Mouse (Mus musculus): ENCODE results near the gene Dact3. TPM values are rescaled to one million over a fixed set of nuclear protein-coding genes. Genes with fewer than 3 reads are reported as not detected.

The Dact3 gene
- polyA plus RNA-seq, 1 experiment from 2014 or later, result 7.6 TPM

GRCm38 (mm10) chr7:16904120-16904675, 29.1 kb downstream of the Dact3 start:
- peaks cover 6% of the 10 kb centered on the region for H3K4me1 ChIP-seq (replicated peaks; ENCODE audit: control insufficient read depth, insufficient read depth, low read length)
- DNase-seq (ENCODE audit: low spot score) (no peak), ATAC-seq (ENCODE audit: low FRiP score) (no peak; the same call in 1 of the 2 replicates)
- H3K36me3 ChIP-seq (ENCODE audit: control insufficient read depth, insufficient read depth, low read length), result no peaks in the 10 kb centered on the region
- no peak overlapping the region for H3K4me3 ChIP-seq (ENCODE audit: low read depth, low read length)
- H3K27ac ChIP-seq (ENCODE audit: low read depth, low read length), result no peak overlapping the region
- no peaks in the 10 kb centered on the region for H3K9me3 ChIP-seq (ENCODE audit: control insufficient read depth, low read length)
- H3K27me3 ChIP-seq (ENCODE audit: control insufficient read depth, insufficient read depth, low read length), result no peaks in the 10 kb centered on the region
- WGBS, result 67% methylated on average over 7 of the region's 10 CpGs
- H3K4me2 ChIP-seq (replicated peaks; ENCODE audit: low read depth, low read length), result no peak overlapping the region
- no peak overlapping the region for H3K9ac ChIP-seq (ENCODE audit: low read depth, low read length)

- peak; percentile 25; the same call in 1 of the 2 replicates for ATAC-seq (ENCODE audit: low FRiP score)
- H3K4me3 ChIP-seq (ENCODE audit: low read depth, low read length), result no peak overlapping the region
- no peak overlapping the region for H3K4me2 ChIP-seq (replicated peaks; ENCODE audit: low read depth, low read length)
- no peak for DNase-seq (ENCODE audit: low spot score)
- H3K9ac ChIP-seq (ENCODE audit: low read depth, low read length), result no peak overlapping the region
- 0 out of 2 replicates have a peak overlapping the region, but pooled peaks have one; percentile 6 for H3K27ac ChIP-seq (ENCODE audit: low read depth, low read length)
- WGBS, result 54% methylated on average over 9 of the region's 9 CpGs
- H3K36me3 ChIP-seq (ENCODE audit: control insufficient read depth, insufficient read depth, low read length), result no peaks in the 10 kb centered on the region
- no peaks in the 10 kb centered on the region for H3K9me3 ChIP-seq (ENCODE audit: control insufficient read depth, low read length)
- H3K27me3 ChIP-seq (ENCODE audit: control insufficient read depth, insufficient read depth, low read length), result no peaks in the 10 kb centered on the region
- peaks cover 5% of the 10 kb centered on the region for H3K4me1 ChIP-seq (replicated peaks; ENCODE audit: control insufficient read depth, insufficient read depth, low read length)
Observed at GRCm38 (mm10) chr7:16905491-16906021, 30.4 kb downstream of the Dact3 start.

GRCm38 (mm10) chr7:16906281-16906680, 31.2 kb downstream of the Dact3 start, which contains the start of gene Ptgir:
Ptgir (plus strand) TSS chr7:16906490.
- 0 out of 2 replicates have a peak within 1 kb of the TSS, but pooled peaks have one; percentile 6 for H3K27ac ChIP-seq (ENCODE audit: low read depth, low read length)
- no peaks in the 10 kb centered on the region for H3K36me3 ChIP-seq (ENCODE audit: control insufficient read depth, insufficient read depth, low read length)
- no peak within 1 kb of the TSS for H3K4me3 ChIP-seq (ENCODE audit: low read depth, low read length)
- no peak within 1 kb of the TSS for H3K4me2 ChIP-seq (replicated peaks; ENCODE audit: low read depth, low read length)
- no peaks in the 10 kb centered on the region for H3K27me3 ChIP-seq (ENCODE audit: control insufficient read depth, insufficient read depth, low read length)
- H3K9me3 ChIP-seq (ENCODE audit: control insufficient read depth, low read length), result no peaks in the 10 kb centered on the region
- H3K4me1 ChIP-seq (replicated peaks; ENCODE audit: control insufficient read depth, insufficient read depth, low read length), result peaks cover 2% of the 10 kb centered on the region; the same call in 1 of the 2 replicates
- ATAC-seq (ENCODE audit: low FRiP score) (no peak), DNase-seq (ENCODE audit: low spot score) (no peak)
- 17% methylated on average over 6 of the region's 6 CpGs for WGBS
- no peak within 1 kb of the TSS for H3K9ac ChIP-seq (ENCODE audit: low read depth, low read length)

GRCm38 (mm10) chr7:16906889-16907559, 31.9 kb downstream of the Dact3 start:
- Histone ChIP-seq H3K4me3 (ENCODE audit: low read depth, low read length) (no peak overlapping the region), H3K27ac (ENCODE audit: low read depth, low read length) (no peak overlapping the region), H3K4me1 (replicated peaks; ENCODE audit: control insufficient read depth, insufficient read depth, low read length) (peaks cover 2% of the 10 kb centered on the region; the same call in 1 of the 2 replicates), H3K9ac (ENCODE audit: low read depth, low read length) (no peak overlapping the region), H3K4me2 (replicated peaks; ENCODE audit: low read depth, low read length) (no peak overlapping the region), H3K27me3 (ENCODE audit: control insufficient read depth, insufficient read depth, low read length) (no peaks in the 10 kb centered on the region), H3K36me3 (ENCODE audit: control insufficient read depth, insufficient read depth, low read length) (no peaks in the 10 kb centered on the region), H3K9me3 (ENCODE audit: control insufficient read depth, low read length) (no peaks in the 10 kb centered on the region)
- DNase-seq (ENCODE audit: low spot score), result no peak
- ATAC-seq (ENCODE audit: low FRiP score), result no peak
- WGBS, result 93% methylated on average over 41 of the region's 41 CpGs

GRCm38 (mm10) chr7:16907842-16908241, 32.7 kb downstream of the Dact3 start:
- H3K36me3 ChIP-seq (ENCODE audit: control insufficient read depth, insufficient read depth, low read length), result no peaks in the 10 kb centered on the region
- DNase-seq (ENCODE audit: low spot score), result no peak
- WGBS, result 78% methylated on average over 7 of the region's 7 CpGs
- H3K4me3 ChIP-seq (ENCODE audit: low read depth, low read length), result no peak overlapping the region
- H3K9ac ChIP-seq (ENCODE audit: low read depth, low read length), result no peak overlapping the region
- no peak overlapping the region for H3K4me2 ChIP-seq (replicated peaks; ENCODE audit: low read depth, low read length)
- H3K4me1 ChIP-seq (replicated peaks; ENCODE audit: control insufficient read depth, insufficient read depth, low read length), result peaks cover 2% of the 10 kb centered on the region; the same call in 1 of the 2 replicates
- no peak for ATAC-seq (ENCODE audit: low FRiP score)
- no peaks in the 10 kb centered on the region for H3K27me3 ChIP-seq (ENCODE audit: control insufficient read depth, insufficient read depth, low read length)
- no peak overlapping the region for H3K27ac ChIP-seq (ENCODE audit: low read depth, low read length)
- H3K9me3 ChIP-seq (ENCODE audit: control insufficient read depth, low read length), result no peaks in the 10 kb centered on the region

- Histone ChIP-seq H3K4me2 (replicated peaks; ENCODE audit: low read depth, low read length) (no peak overlapping the region), H3K27ac (ENCODE audit: low read depth, low read length) (no peak overlapping the region), H3K9ac (ENCODE audit: low read depth, low read length) (no peak overlapping the region), H3K9me3 (ENCODE audit: control insufficient read depth, low read length) (no peaks in the 10 kb centered on the region), H3K27me3 (ENCODE audit: control insufficient read depth, insufficient read depth, low read length) (no peaks in the 10 kb centered on the region), H3K36me3 (ENCODE audit: control insufficient read depth, insufficient read depth, low read length) (no peaks in the 10 kb centered on the region), H3K4me1 (replicated peaks; ENCODE audit: control insufficient read depth, insufficient read depth, low read length) (peaks cover 2% of the 10 kb centered on the region; the same call in 1 of the 2 replicates), H3K4me3 (ENCODE audit: low read depth, low read length) (no peak overlapping the region)
- WGBS, result 65% methylated on average over 11 of the region's 11 CpGs
- DNase-seq (ENCODE audit: low spot score) (no peak), ATAC-seq (ENCODE audit: low FRiP score) (no peak)
Observed at GRCm38 (mm10) chr7:16908367-16908766, 33.2 kb downstream of the Dact3 start.

GRCm38 (mm10) chr7:16908859-16909258, 33.7 kb downstream of the Dact3 start:
- Histone ChIP-seq H3K9me3 (ENCODE audit: control insufficient read depth, low read length) (no peaks in the 10 kb centered on the region), H3K4me2 (replicated peaks; ENCODE audit: low read depth, low read length) (no peak overlapping the region), H3K27ac (ENCODE audit: low read depth, low read length) (no peak overlapping the region), H3K4me1 (replicated peaks; ENCODE audit: control insufficient read depth, insufficient read depth, low read length) (peaks cover 2% of the 10 kb centered on the region; the same call in 1 of the 2 replicates), H3K9ac (ENCODE audit: low read depth, low read length) (no peak overlapping the region), H3K27me3 (ENCODE audit: control insufficient read depth, insufficient read depth, low read length) (no peaks in the 10 kb centered on the region), H3K4me3 (ENCODE audit: low read depth, low read length) (no peak overlapping the region), H3K36me3 (ENCODE audit: control insufficient read depth, insufficient read depth, low read length) (no peaks in the 10 kb centered on the region)
- DNase-seq (ENCODE audit: low spot score) (no peak), ATAC-seq (ENCODE audit: low FRiP score) (no peak)
- WGBS, result 69% methylated on average over 11 of the region's 11 CpGs

- 0 out of 2 replicates have a peak, but pooled peaks cover 2% of the 10 kb centered on the region for H3K4me1 ChIP-seq (replicated peaks; ENCODE audit: control insufficient read depth, insufficient read depth, low read length)
- no peaks in the 10 kb centered on the region for H3K9me3 ChIP-seq (ENCODE audit: control insufficient read depth, low read length)
- H3K27ac ChIP-seq (ENCODE audit: low read depth, low read length), result no peak overlapping the region
- no peak for DNase-seq (ENCODE audit: low spot score)
- 54% methylated on average over 10 of the region's 10 CpGs for WGBS
- H3K9ac ChIP-seq (ENCODE audit: low read depth, low read length), result no peak overlapping the region
- no peaks in the 10 kb centered on the region for H3K27me3 ChIP-seq (ENCODE audit: control insufficient read depth, insufficient read depth, low read length)
- no peak overlapping the region for H3K4me3 ChIP-seq (ENCODE audit: low read depth, low read length)
- no peaks in the 10 kb centered on the region for H3K36me3 ChIP-seq (ENCODE audit: control insufficient read depth, insufficient read depth, low read length)
- no peak for ATAC-seq (ENCODE audit: low FRiP score)
- H3K4me2 ChIP-seq (replicated peaks; ENCODE audit: low read depth, low read length), result no peak overlapping the region
Observed at GRCm38 (mm10) chr7:16909909-16910308, 34.8 kb downstream of the Dact3 start.

Measured in hindbrain, embryonic 11.5 days (tissue).